Mouse (Mus musculus): Measurements from ENCODE around the gene Ezh1. TPM values are rescaled to one million over a fixed set of nuclear protein-coding genes. Genes with fewer than 3 reads are reported as not detected.
A peak's percentile ranks its signal among the peaks of the same experiment; 100 is the strongest.

The Ezh1 gene
- polyA plus RNA-seq, 1 experiment from 2014 or later: 14.9 TPM

GRCm38 (mm10) chr11:101169301-101170107, 56.8 kb downstream of the Ezh1 start:
- Histone ChIP-seq H3K4me1 (peaks cover 40% of the 10 kb centered on the region), H3K36me3 (peaks cover 25% of the 10 kb centered on the region), H3K27me3 (replicated peaks) (peaks cover 12% of the 10 kb centered on the region; the same call in 1 of the 2 replicates), H3K27ac (peak overlapping the region; percentile 8; the same call in 1 of the 2 replicates), H3K9ac (peak overlapping the region; percentile 56), H3K9me3 (no peaks in the 10 kb centered on the region), H3K4me3 (replicated peaks) (peak overlapping the region; percentile 66), H3K4me2 (peak overlapping the region; percentile 85)
- ATAC-seq (ENCODE audit: insufficient read depth, low FRiP score, low read depth): no peak
- 19% methylated on average over 17 of the region's 17 CpGs for WGBS

- no peaks in the 10 kb centered on the region for H3K9me3 ChIP-seq
- ATAC-seq (ENCODE audit: insufficient read depth, low FRiP score, low read depth): no peak
- no peak overlapping the region for H3K27ac ChIP-seq
- peak overlapping the region; percentile 85 for H3K4me2 ChIP-seq
- H3K36me3 ChIP-seq: peaks cover 34% of the 10 kb centered on the region
- WGBS: 63% methylated on average over 18 of the region's 18 CpGs
- H3K27me3 ChIP-seq (replicated peaks): peaks cover 12% of the 10 kb centered on the region; the same call in 1 of the 2 replicates
- H3K9ac ChIP-seq: no peak overlapping the region
- H3K4me1 ChIP-seq: peaks cover 38% of the 10 kb centered on the region
- H3K4me3 ChIP-seq (replicated peaks): peak overlapping the region; percentile 66; the same call in 1 of the 2 replicates
Measured at GRCm38 (mm10) chr11:101168301-101168980, 57.8 kb downstream of the Ezh1 start.

- Histone ChIP-seq H3K9me3 (no peaks in the 10 kb centered on the region), H3K4me2 (peak overlapping the region; percentile 85; the same call in 1 of the 2 replicates), H3K4me1 (peaks cover 38% of the 10 kb centered on the region), H3K4me3 (replicated peaks) (0 out of 2 replicates have a peak overlapping the region, but pooled peaks have one; percentile 66), H3K36me3 (peaks cover 39% of the 10 kb centered on the region), H3K9ac (no peak overlapping the region), H3K27ac (no peak overlapping the region), H3K27me3 (replicated peaks) (peaks cover 12% of the 10 kb centered on the region; the same call in 1 of the 2 replicates)
- WGBS: 73% methylated on average over 8 of the region's 8 CpGs
- no peak for ATAC-seq (ENCODE audit: insufficient read depth, low FRiP score, low read depth)
Measured at GRCm38 (mm10) chr11:101167963-101168300, 58.3 kb downstream of the Ezh1 start.

GRCm38 (mm10) chr11:101167211-101167962, 58.9 kb downstream of the Ezh1 start:
- H3K27ac ChIP-seq: no peak overlapping the region
- peaks cover 12% of the 10 kb centered on the region; the same call in 1 of the 2 replicates for H3K27me3 ChIP-seq (replicated peaks)
- no peak overlapping the region for H3K4me3 ChIP-seq (replicated peaks)
- no peak overlapping the region for H3K9ac ChIP-seq
- H3K4me1 ChIP-seq: peaks cover 40% of the 10 kb centered on the region
- no peak for ATAC-seq (ENCODE audit: insufficient read depth, low FRiP score, low read depth)
- 73% methylated on average over 19 of the region's 19 CpGs for WGBS
- H3K4me2 ChIP-seq: no peak overlapping the region
- H3K9me3 ChIP-seq: no peaks in the 10 kb centered on the region
- H3K36me3 ChIP-seq: peaks cover 43% of the 10 kb centered on the region

GRCm38 (mm10) chr11:101166357-101166756, 59.9 kb downstream of the Ezh1 start:
- H3K27ac ChIP-seq: peak overlapping the region; percentile 68; the same call in 1 of the 2 replicates
- peaks cover 12% of the 10 kb centered on the region; the same call in 1 of the 2 replicates for H3K27me3 ChIP-seq (replicated peaks)
- no peak overlapping the region for H3K4me2 ChIP-seq
- H3K36me3 ChIP-seq: peaks cover 51% of the 10 kb centered on the region
- peaks cover 37% of the 10 kb centered on the region for H3K4me1 ChIP-seq
- ATAC-seq (ENCODE audit: insufficient read depth, low FRiP score, low read depth): no peak
- no peak overlapping the region for H3K9ac ChIP-seq
- no peaks in the 10 kb centered on the region for H3K9me3 ChIP-seq
- 0 out of 2 replicates have a peak overlapping the region, but pooled peaks have one; percentile 2 for H3K4me3 ChIP-seq (replicated peaks)
- WGBS: 73% methylated on average over 14 of the region's 14 CpGs

- Histone ChIP-seq H3K36me3 (peaks cover 53% of the 10 kb centered on the region), H3K9me3 (no peaks in the 10 kb centered on the region), H3K27me3 (replicated peaks) (peaks cover 12% of the 10 kb centered on the region; the same call in 1 of the 2 replicates), H3K4me1 (peaks cover 37% of the 10 kb centered on the region), H3K4me2 (peak overlapping the region; percentile 41; the same call in 1 of the 2 replicates), H3K4me3 (replicated peaks) (peak overlapping the region; percentile 27), H3K9ac (no peak overlapping the region), H3K27ac (peak overlapping the region; percentile 61; the same call in 1 of the 2 replicates)
- ATAC-seq (ENCODE audit: insufficient read depth, low FRiP score, low read depth): peak; percentile 11; the same call in 1 of the 2 replicates
- WGBS: 45% methylated on average over 35 of the region's 35 CpGs
Measured at GRCm38 (mm10) chr11:101164677-101165580, 61.3 kb downstream of the Ezh1 start.

GRCm38 (mm10) chr11:101164351-101164665, 62.0 kb downstream of the Ezh1 start:
- peak overlapping the region; percentile 41 for H3K4me2 ChIP-seq
- H3K4me1 ChIP-seq: peaks cover 36% of the 10 kb centered on the region
- ATAC-seq (ENCODE audit: insufficient read depth, low FRiP score, low read depth): no peak
- 41% methylated on average over 21 of the region's 21 CpGs for WGBS
- no peak overlapping the region for H3K27ac ChIP-seq
- H3K9ac ChIP-seq: no peak overlapping the region
- peak overlapping the region; percentile 27 for H3K4me3 ChIP-seq (replicated peaks)
- peaks cover 12% of the 10 kb centered on the region; the same call in 1 of the 2 replicates for H3K27me3 ChIP-seq (replicated peaks)
- no peaks in the 10 kb centered on the region for H3K9me3 ChIP-seq
- H3K36me3 ChIP-seq: peaks cover 53% of the 10 kb centered on the region

GRCm38 (mm10) chr11:101163476-101164350, 62.5 kb downstream of the Ezh1 start:
- peaks cover 12% of the 10 kb centered on the region; the same call in 1 of the 2 replicates for H3K27me3 ChIP-seq (replicated peaks)
- no peaks in the 10 kb centered on the region for H3K9me3 ChIP-seq
- H3K9ac ChIP-seq: no peak overlapping the region
- peak overlapping the region; percentile 11; the same call in 1 of the 2 replicates for H3K27ac ChIP-seq
- H3K4me3 ChIP-seq (replicated peaks): peak overlapping the region; percentile 27
- peak overlapping the region; percentile 41 for H3K4me2 ChIP-seq
- peaks cover 30% of the 10 kb centered on the region; the same call in 1 of the 2 replicates for H3K4me1 ChIP-seq
- H3K36me3 ChIP-seq: peaks cover 53% of the 10 kb centered on the region
- no peak for ATAC-seq (ENCODE audit: insufficient read depth, low FRiP score, low read depth)
- 40% methylated on average over 49 of the region's 49 CpGs for WGBS

- no peak for ATAC-seq (ENCODE audit: insufficient read depth, low FRiP score, low read depth)
- Histone ChIP-seq H3K36me3 (peaks cover 49% of the 10 kb centered on the region), H3K4me3 (replicated peaks) (no peak overlapping the region), H3K4me1 (peaks cover 24% of the 10 kb centered on the region; the same call in 1 of the 2 replicates), H3K4me2 (no peak overlapping the region), H3K9ac (no peak overlapping the region), H3K27me3 (replicated peaks) (peaks cover 12% of the 10 kb centered on the region; the same call in 1 of the 2 replicates), H3K27ac (no peak overlapping the region; the same call in 1 of the 2 replicates), H3K9me3 (no peaks in the 10 kb centered on the region)
- WGBS: 59% methylated on average over 5 of the region's 5 CpGs
Measured at GRCm38 (mm10) chr11:101162772-101163171, 63.5 kb downstream of the Ezh1 start.

- Histone ChIP-seq H3K4me2 (no peak overlapping the region), H3K9me3 (no peaks in the 10 kb centered on the region), H3K27ac (no peak overlapping the region), H3K27me3 (replicated peaks) (peaks cover 8% of the 10 kb centered on the region; the same call in 1 of the 2 replicates), H3K4me3 (replicated peaks) (no peak overlapping the region), H3K36me3 (peaks cover 44% of the 10 kb centered on the region), H3K9ac (no peak overlapping the region), H3K4me1 (peaks cover 24% of the 10 kb centered on the region; the same call in 1 of the 2 replicates)
- WGBS: 52% methylated on average over 5 of the region's 5 CpGs
- no peak for ATAC-seq (ENCODE audit: insufficient read depth, low FRiP score, low read depth)
Measured at GRCm38 (mm10) chr11:101162301-101162700, 64.0 kb downstream of the Ezh1 start.
